Mouse (Mus musculus) kidney, postnatal 0 days (tissue): Measurements from ENCODE around the gene Mrgprb5. TPM values are rescaled to one million over a fixed set of nuclear protein-coding genes. Genes with fewer than 3 reads are reported as not detected.
A peak's percentile ranks its signal among the peaks of the same experiment; 100 is the strongest.

Experiments used
- ATAC-seq: fragments of 200-750 bp; cut with Nextera tagmentation; replicated peaks from 2 replicates; pipeline ENCODE4 v1.8.0; 2017; ENCODE audit warnings: low read depth, moderate number of reproducible peaks, moderate TSS enrichment, moderate library complexity; ENCODE audit not compliant: low FRiP score
- DNase-seq: peaks from one replicate; pipeline ENCODE4 v3.0.0-alpha.2; 2016; ENCODE audit warnings: low spot score
- H3K27ac ChIP-seq: fragments of 300-500 bp; sonication (generic); 2 replicates; pipeline ENCODE4 v1.5.1; 2014; ENCODE audit warnings: mild to moderate bottlenecking
- H3K27me3 ChIP-seq: fragments of 300-500 bp; sonication (generic); 2 replicates; pipeline ENCODE4 v1.6.1; 2014; ENCODE audit warnings: low read length, mixed read lengths; ENCODE audit not compliant: insufficient read depth
- H3K36me3 ChIP-seq: fragments of 300-500 bp; sonication (generic); 2 replicates; pipeline ENCODE4 v1.6.1; 2014; ENCODE audit warnings: low read length, mixed read lengths; ENCODE audit not compliant: insufficient read depth
- H3K4me1 ChIP-seq: fragments of 300-500 bp; sonication (generic); replicated peaks from 2 replicates; pipeline ENCODE4 v1.6.1; 2014; ENCODE audit warnings: antibody characterized with exemption, low read length, mixed read lengths; ENCODE audit not compliant: insufficient read depth
- H3K4me2 ChIP-seq: fragments of 300-500 bp; sonication (generic); 2 replicates; pipeline ENCODE4 v1.6.1; 2014; ENCODE audit warnings: mild to moderate bottlenecking, low read length, moderate library complexity, mixed read lengths
- H3K4me3 ChIP-seq: fragments of 300-500 bp; sonication (generic); replicated peaks from 2 replicates; pipeline ENCODE4 v1.5.1; 2014; ENCODE audit warnings: low read depth, low read length
- H3K9ac ChIP-seq: fragments of 300-500 bp; sonication (generic); 2 replicates; pipeline ENCODE4 v1.6.1; 2014; ENCODE audit warnings: low read depth, low read length
- H3K9me3 ChIP-seq: fragments of 300-500 bp; sonication (generic); replicated peaks from 2 replicates; pipeline ENCODE4 v1.6.1; 2016; ENCODE audit warnings: low read length, inconsistent platforms, mixed read lengths
- CTCF ChIP-seq: IDR thresholded peaks from 2 replicates; pipeline ENCODE4 v1.5.1; 2016; ENCODE audit warnings: antibody characterized with exemption, low read depth, mild to moderate bottlenecking, moderate library complexity
- WGBS: fragments of 180-500 bp; shearing (Covaris S2); extraction: QIAGEN DNeasy Blood & Tissue Kit; methylation state at CpG from one replicate; pipeline ENCODE4 v1.1.7; 2014; 5-methylcytosine and 5-hydroxymethylcytosine counted together
- polyA plus RNA-seq: library from polyadenylated mRNA; unstranded; fragments of >200 nt; fragmentation: Nextera tagmentation; extraction: Ambion mirVana; gene quantifications from 2 replicates; pipeline ENCODE4 v1.2.1, GENCODE M21; 2015

Gene Mrgprb5
- not detected in 2 replicates for polyA plus RNA-seq

GRCm38 (mm10) chr7:48168919-48169318 is at the start of gene Mrgprb5:
Gene Mrgprb5 (minus strand): TSS chr7:48169019.
- Histone ChIP-seq H3K27ac (no peak within 1 kb of the TSS), H3K4me2 (no peak within 1 kb of the TSS), H3K9me3 (no peaks in the 10 kb centered on the region), H3K4me1 (no peaks in the 10 kb centered on the region), H3K27me3 (no peaks in the 10 kb centered on the region), H3K36me3 (no peaks in the 10 kb centered on the region), H3K9ac (no peak within 1 kb of the TSS), H3K4me3 (no peak within 1 kb of the TSS)
- no peak for DNase-seq
- 75% methylated on average over 2 of the region's 2 CpGs for WGBS
- no peak for TF ChIP-seq CTCF
- ATAC-seq, result no peak

GRCm38 (mm10) chr7:48199188-48199587 is 30.4 kb upstream of the Mrgprb5 start, which contains the start of gene Mrgprb4:
Gene Mrgprb4 (minus strand): TSS chr7:48199288.
- DNase-seq (no peak), ATAC-seq (no peak)
- Histone ChIP-seq H3K9me3 (no peaks in the 10 kb centered on the region), H3K4me2 (no peak within 1 kb of the TSS), H3K27me3 (no peaks in the 10 kb centered on the region), H3K9ac (no peak within 1 kb of the TSS), H3K36me3 (no peaks in the 10 kb centered on the region), H3K27ac (no peak within 1 kb of the TSS), H3K4me3 (no peak within 1 kb of the TSS), H3K4me1 (no peaks in the 10 kb centered on the region)
- 86% methylated on average over 3 of the region's 3 CpGs for WGBS
- TF ChIP-seq CTCF, result no peak

GRCm38 (mm10) chr7:48167471-48167870 is 1.3 kb downstream of the Mrgprb5 start:
- DNase-seq, result no peak
- no peak overlapping the region for H3K4me2 ChIP-seq
- WGBS, result 29% methylated on average over 2 of the region's 2 CpGs
- no peaks in the 10 kb centered on the region for H3K27me3 ChIP-seq
- H3K36me3 ChIP-seq, result no peaks in the 10 kb centered on the region
- no peak overlapping the region for H3K4me3 ChIP-seq
- H3K4me1 ChIP-seq, result no peaks in the 10 kb centered on the region
- no peaks in the 10 kb centered on the region for H3K9me3 ChIP-seq
- no peak overlapping the region for H3K27ac ChIP-seq
- no peak for TF ChIP-seq CTCF
- ATAC-seq, result no peak
- H3K9ac ChIP-seq, result no peak overlapping the region

GRCm38 (mm10) chr7:48138248-48138702 is 30.5 kb downstream of the Mrgprb5 start:
- H3K9ac ChIP-seq, result peak overlapping the region; percentile 77
- WGBS, result 1% methylated on average over 17 of the region's 17 CpGs
- peak; percentile 92 for DNase-seq
- H3K27me3 ChIP-seq, result no peaks in the 10 kb centered on the region
- peak overlapping the region; percentile 78 for H3K27ac ChIP-seq
- no peaks in the 10 kb centered on the region for H3K36me3 ChIP-seq
- H3K9me3 ChIP-seq, result no peaks in the 10 kb centered on the region
- H3K4me3 ChIP-seq, result peak overlapping the region; percentile 72
- peak; percentile 68 for TF ChIP-seq CTCF
- H3K4me2 ChIP-seq, result peak overlapping the region; percentile 84
- H3K4me1 ChIP-seq, result no peaks in the 10 kb centered on the region
- ATAC-seq, result peak; percentile 65

- Histone ChIP-seq H3K9me3 (no peaks in the 10 kb centered on the region), H3K9ac (peak overlapping the region; percentile 77), H3K4me2 (peak overlapping the region; percentile 84), H3K4me1 (no peaks in the 10 kb centered on the region), H3K27me3 (no peaks in the 10 kb centered on the region), H3K27ac (peak overlapping the region; percentile 78), H3K36me3 (no peaks in the 10 kb centered on the region), H3K4me3 (peak overlapping the region; percentile 72)
- WGBS, result 2% methylated on average over 48 of the region's 52 CpGs
- 0 out of 2 replicates have a peak, but pooled peaks have one; percentile 29 for TF ChIP-seq CTCF
- DNase-seq (peak; percentile 87), ATAC-seq (peak; percentile 89)
Observed at GRCm38 (mm10) chr7:48137216-48138077, 31.4 kb downstream of the Mrgprb5 start.

GRCm38 (mm10) chr7:48132674-48133073 is 36.1 kb downstream of the Mrgprb5 start:
- H3K36me3 ChIP-seq, result no peaks in the 10 kb centered on the region
- no peaks in the 10 kb centered on the region for H3K4me1 ChIP-seq
- H3K4me2 ChIP-seq, result no peak overlapping the region
- no peak for DNase-seq
- 0 out of 2 replicates have a peak, but pooled peaks have one; percentile 55 for ATAC-seq
- H3K9me3 ChIP-seq, result no peaks in the 10 kb centered on the region
- 74% methylated on average over 4 of the region's 4 CpGs for WGBS
- no peak overlapping the region for H3K27ac ChIP-seq
- H3K4me3 ChIP-seq, result no peak overlapping the region
- TF ChIP-seq CTCF, result no peak
- H3K9ac ChIP-seq, result no peak overlapping the region
- H3K27me3 ChIP-seq, result no peaks in the 10 kb centered on the region
